Mouse (Mus musculus): ENCODE data around the gene 3830417A13Rik.

3830417A13Rik gene

DNA sequence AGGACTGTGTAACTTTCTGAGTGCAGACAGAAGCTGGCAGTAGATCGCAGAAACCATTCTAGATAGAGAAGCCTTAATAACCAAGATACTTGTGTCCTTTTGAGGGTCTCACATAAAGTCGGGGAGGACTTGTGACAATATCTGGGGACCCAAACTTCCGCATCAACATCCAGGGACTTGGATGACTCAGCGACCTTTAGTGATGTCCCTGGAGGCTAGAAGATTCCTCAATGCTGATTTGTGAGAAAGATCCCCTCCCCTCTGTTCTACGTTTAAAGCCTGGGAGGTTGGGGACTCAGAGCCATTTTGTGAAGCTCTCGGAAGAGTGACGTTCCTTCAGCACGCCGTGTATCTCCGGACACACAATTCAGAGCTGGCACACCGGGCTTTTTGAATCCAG is at the start of gene 3830417A13Rik:
Gene 3830417A13Rik (plus strand): TSS at position 301 of the 400 bp plus-strand sequence.
- DNase-seq (ENCODE audit: low read depth, low spot score), result no peak
- Histone ChIP-seq H3K36me3 (ENCODE audit: control insufficient read depth, insufficient read depth, low read length, poor library complexity, severe bottlenecking) (no peaks in the 10 kb centered on the region), H3K27me3 (ENCODE audit: control insufficient read depth, insufficient read depth, low read length, poor library complexity, severe bottlenecking) (no peaks in the 10 kb centered on the region)

DNA sequence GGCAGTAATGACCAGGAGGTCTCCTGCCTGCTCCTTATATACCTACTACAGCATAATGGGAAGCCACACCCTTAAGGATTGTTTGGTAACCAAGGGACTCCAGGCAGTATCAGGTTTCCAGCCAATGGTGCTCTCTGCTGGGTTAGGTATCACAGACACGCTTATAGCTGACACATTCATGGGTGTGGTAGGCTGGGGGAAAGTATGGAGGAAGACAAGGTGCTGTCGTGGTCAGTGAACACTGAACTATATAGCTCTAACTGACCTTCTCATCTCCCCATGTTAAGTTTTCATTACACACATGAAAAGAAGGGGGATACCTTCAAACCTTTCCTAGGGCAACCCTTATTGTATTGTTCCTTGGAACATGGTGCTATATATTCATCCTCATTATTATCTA is 21.2 kb upstream of the 3830417A13Rik start, which contains the start of gene Gm6760:
Gene Gm6760 (minus strand): TSS at position 101 of the 400 bp plus-strand sequence.
- Histone ChIP-seq H3K36me3 (ENCODE audit: control insufficient read depth, insufficient read depth, low read length, poor library complexity, severe bottlenecking) (no peaks in the 10 kb centered on the region), H3K27me3 (ENCODE audit: control insufficient read depth, insufficient read depth, low read length, poor library complexity, severe bottlenecking) (no peaks in the 10 kb centered on the region)
- DNase-seq (ENCODE audit: low read depth, low spot score), result no peak

DNA sequence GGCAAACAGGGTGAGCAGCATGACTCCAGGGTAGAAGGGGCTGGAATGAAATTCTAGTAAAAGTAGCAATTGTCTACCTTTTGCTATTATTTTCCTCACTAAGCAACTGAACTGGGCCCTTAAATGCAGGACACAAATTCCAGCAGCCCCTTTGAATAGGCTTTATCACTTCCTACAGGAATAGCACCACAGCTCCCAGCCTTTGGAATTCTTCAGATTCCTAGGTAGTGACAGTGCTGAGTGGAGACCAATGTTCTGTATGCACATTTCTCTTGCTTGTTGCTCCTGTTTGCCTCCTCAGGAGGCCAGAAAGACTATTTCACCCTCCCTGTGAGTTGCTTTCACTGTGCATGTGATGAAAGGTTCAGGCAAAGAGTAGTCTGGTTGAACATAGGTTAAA is 7.9 kb downstream of the 3830417A13Rik start:
- Histone ChIP-seq H3K36me3 (ENCODE audit: control insufficient read depth, insufficient read depth, low read length, poor library complexity, severe bottlenecking) (no peaks in the 10 kb centered on the region), H3K27me3 (ENCODE audit: control insufficient read depth, insufficient read depth, low read length, poor library complexity, severe bottlenecking) (no peaks in the 10 kb centered on the region)
- DNase-seq (ENCODE audit: low read depth, low spot score), result no peak

Data from splenic B cell, adult 2 months (primary cell).